Mouse (Mus musculus): ENCODE measurements around the gene Lsamp.

Gene Lsamp

DNA sequence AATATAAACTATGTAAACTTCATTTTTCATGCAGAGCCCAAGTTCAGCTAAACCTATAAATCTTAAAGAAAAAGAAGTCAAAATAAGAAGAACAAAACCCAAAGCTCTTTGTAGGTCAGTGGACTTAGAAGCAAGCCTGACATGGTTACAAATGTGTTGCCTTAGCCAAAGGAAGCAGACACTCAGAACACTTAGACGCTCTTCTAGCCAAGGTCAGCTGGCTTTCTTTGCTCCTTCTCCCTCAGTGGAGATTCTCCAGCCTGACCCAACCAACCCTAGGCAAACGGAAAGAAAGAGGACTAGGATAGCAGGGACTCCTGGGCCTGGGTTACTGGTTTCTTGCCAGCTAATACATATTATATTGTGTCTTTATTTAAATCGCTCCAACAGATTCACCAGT lies 2194.7 kb downstream of the Lsamp start:
- DNase-seq (ENCODE audit: extremely low spot score, low spot score): no peak

- no peak for DNase-seq (ENCODE audit: extremely low spot score, low spot score)
Measured at GRCm38 (mm10) chr16:42180025-42180424, 2195.9 kb downstream of the Lsamp start.

GRCm38 (mm10) chr16:42180473-42180872 lies 2196.3 kb downstream of the Lsamp start:
- DNase-seq (ENCODE audit: extremely low spot score, low spot score): no peak

DNA sequence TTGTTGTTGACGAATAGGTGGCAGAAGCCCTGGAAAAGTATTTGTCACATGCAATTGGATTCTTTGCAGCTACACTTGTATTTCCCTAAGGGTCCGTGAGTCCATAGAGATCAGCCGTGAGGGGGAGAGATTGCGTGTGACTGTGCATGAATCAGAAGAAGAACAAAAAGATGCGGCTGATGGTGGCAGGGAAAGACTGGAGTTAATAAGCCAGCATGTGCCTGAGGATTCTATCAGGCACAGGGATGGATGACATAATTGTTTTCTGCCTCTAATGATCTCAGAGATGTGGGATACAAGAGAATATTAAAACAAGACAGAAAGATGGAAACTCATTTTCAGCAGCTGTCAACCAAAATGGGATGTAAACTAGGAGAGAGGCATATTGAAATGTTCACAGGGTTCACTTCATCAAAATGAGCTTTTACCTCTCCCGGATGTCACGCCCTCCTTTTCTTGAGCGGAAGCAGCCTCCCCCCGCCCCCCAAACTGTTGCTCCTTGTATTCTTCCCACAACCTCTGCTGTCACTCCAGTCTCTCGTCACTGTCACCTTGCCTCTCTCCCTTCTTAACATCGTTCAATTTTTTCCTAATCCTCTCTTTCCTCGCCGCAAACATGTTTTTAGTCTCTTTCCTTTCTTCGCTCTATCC lies 2205.4 kb downstream of the Lsamp start:
- no peak for DNase-seq (ENCODE audit: extremely low spot score, low spot score)

- DNase-seq (ENCODE audit: extremely low spot score, low spot score): peak; percentile 89
Measured at GRCm38 (mm10) chr16:42190114-42191045, 2206.2 kb downstream of the Lsamp start.

Measured in neural tube, embryonic 10.5 days (tissue).